Mouse (Mus musculus) ovary, postnatal 36 days (tissue): Measurements from ENCODE around the gene Ung.
A peak's percentile ranks its signal among the peaks of the same experiment; 100 is the strongest.

ENCODE experiments used
- DNase-seq: peaks from one replicate; pipeline ENCODE4 v3.0.0; 2022; ENCODE audit warnings: low spot score, mixed read lengths

Gene Ung

DNA sequence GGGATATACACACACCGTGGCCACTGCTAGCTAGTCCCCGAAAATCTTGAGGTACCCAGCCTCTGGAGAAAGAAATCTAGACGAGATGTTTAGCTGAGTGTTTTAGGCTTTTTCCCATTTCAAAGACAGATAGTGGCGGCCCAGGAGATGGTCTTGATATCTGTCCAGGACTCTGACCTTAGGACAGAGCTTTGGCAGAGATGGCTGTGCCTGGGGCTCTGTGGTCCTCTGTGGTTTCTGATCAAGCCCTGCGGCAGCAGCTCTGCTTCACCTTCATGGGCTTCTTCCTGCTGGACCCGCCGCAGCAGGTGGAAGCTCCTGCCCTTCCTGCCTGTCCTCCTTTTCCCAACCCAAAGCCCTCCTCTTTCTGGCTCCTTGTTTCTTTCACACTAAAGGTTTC, 40.2 kb downstream of the Ung start:
- no peak for DNase-seq

DNA sequence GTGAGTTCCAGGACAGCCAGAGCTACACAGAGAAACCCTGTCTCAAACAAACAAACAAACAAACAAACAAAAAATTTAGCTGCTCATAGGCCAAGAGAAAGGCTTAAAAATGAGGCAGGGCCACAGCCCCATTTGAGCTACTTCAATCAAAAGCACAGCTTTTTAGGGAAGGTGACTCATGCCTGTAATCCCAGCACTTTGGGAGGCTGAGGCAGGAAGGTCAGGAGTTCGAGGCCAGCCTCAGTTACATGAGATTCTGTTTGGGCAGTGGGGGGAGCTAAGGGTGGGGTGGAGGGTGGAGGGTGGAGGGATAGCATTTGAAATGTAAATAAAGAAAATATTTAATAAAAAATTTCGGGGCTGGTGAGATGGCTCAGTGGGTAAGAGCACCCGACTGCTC, 42.8 kb downstream of the Ung start:
- no peak for DNase-seq

DNA sequence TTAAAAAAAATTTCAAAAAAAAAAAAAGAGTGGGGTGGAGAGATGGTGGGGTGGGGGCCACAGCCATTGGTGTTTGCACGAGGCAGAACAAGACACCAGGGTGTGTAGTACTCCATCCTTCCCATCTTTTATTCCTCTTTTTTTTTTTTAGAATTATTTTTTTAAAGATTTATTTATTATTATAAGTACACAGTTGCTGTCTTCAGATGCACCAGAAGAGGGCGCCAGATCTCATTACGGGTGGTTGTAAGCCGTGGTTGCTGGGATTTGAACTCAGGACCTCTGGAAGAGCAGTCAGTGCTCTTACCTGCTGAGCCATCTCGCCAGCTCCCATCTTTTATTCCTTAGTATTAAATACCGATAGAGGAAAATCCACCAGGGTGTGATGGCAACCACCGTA, 43.3 kb downstream of the Ung start:
- no peak for DNase-seq

DNA sequence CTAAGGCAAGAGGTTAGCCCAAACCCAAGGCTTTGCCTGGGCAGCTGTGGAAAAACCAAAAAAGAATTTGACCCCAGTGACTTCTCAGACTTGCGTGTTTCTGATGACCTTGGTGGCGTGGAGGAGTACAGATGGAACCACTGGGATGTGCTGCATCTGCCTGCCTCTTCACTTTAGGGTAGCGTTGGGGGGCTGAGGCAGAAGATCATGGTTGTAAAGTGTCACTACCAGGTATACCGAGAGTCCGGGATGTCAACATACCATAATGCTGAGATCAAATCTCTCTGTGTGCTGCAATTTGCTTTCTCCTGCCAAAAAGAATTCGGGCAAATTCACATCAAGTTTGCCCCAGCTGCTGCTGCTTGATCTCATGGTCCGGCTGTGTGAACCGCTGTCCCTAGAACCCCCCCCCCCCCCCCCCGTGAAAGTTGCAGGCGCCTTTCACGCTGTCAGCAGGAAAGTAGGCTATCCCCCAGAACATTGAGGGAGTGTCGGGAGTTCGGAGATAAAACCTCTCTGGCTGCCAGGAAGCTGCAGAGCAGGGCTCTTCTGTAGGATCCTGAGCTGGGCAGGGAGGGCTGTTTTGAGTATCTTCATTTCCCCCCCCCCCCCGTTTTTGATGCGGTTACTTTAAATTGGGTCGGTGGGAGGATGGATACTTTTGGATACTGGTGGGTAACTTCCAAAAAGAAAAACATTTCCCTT, 43.8 kb downstream of the Ung start:
- no peak for DNase-seq

DNA sequence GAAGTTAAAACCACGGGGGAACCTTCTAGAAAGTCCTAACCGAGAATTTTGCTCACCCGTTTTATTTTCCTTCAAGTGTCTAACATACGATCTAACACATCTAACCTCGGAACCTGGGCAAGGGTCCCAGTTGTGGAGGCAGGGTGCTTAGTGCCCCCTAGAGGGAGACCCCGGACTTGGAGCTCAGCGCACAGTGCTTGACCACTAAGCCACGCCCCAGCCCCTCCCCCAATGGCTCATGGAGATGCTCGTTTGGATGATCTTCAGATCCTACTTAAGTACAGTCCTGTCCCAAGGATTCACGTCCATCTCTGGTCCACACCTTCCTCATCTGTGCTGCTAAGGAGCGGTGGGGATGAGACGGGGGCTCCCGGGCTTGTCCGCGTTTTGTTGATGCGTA, 44.5 kb downstream of the Ung start:
- peak; percentile 61 for DNase-seq

DNA sequence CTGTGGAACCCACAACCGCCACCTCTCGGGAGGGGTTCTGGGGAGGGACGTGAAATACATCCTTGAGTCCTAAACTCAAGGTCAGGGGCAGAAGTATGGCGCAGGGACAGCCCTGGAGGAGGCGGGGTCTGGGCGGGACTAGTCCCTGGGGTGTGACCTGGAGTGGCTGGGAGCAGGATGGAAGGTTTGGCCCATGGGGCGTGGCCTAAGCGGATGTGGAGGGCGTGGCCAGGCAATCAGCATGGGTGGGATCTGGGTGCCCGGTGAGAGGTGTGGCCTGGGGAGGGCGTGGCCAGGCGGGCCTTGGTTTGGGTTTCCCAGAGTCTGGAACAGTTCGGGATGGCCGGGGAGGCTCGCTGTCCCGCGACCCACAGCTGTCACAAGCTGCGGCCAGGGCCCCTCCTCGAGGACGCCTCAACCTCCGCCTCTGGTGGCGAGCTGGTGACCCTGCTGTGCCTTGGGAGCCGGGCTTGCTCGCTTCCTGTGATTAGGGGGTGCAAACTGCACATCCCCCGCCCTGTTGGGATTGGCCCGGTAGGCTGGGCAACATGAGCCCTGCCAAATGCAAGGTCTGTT, 45.5 kb downstream of the Ung start:
- DNase-seq: peak; percentile 98

DNA sequence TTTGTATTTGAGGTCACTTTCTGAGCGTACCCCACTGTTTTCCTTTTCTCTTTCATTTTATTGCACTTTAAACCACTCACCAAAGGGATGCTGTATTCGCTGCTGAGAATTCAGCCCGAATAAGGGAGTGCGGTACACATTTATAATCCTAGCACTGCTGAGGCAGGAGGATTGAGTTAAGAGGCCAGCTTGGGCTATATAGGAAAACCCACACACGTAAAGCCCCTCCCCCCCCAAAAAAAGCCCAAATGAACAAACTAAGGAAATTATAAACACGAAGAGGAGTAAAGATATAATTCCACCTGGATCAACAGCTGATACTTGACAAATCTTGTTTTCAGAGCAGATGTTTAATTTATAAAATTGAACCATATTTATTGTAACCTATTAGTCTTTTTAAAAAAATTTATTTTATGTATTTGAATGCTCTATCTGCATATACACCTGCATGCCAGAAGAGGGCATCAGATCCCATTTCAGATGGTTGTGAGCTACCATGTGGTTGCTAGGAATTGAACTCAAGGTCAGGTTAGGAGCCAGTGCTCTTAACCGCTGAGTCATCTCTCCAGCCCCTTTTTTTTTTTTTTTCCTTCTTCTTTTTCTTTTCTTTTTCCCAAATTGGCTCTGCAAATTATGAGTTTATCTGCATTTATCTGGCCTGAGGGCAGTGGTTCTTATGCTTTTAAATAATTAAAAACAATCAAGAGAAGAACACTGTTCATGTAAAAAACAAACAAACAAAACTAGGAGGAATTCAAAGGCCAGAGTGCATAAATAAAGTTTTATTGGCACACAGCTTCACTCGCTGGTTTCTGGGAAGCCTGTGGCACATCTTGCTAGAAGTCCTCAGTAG, 46.6 kb downstream of the Ung start:
- no peak for DNase-seq

DNA sequence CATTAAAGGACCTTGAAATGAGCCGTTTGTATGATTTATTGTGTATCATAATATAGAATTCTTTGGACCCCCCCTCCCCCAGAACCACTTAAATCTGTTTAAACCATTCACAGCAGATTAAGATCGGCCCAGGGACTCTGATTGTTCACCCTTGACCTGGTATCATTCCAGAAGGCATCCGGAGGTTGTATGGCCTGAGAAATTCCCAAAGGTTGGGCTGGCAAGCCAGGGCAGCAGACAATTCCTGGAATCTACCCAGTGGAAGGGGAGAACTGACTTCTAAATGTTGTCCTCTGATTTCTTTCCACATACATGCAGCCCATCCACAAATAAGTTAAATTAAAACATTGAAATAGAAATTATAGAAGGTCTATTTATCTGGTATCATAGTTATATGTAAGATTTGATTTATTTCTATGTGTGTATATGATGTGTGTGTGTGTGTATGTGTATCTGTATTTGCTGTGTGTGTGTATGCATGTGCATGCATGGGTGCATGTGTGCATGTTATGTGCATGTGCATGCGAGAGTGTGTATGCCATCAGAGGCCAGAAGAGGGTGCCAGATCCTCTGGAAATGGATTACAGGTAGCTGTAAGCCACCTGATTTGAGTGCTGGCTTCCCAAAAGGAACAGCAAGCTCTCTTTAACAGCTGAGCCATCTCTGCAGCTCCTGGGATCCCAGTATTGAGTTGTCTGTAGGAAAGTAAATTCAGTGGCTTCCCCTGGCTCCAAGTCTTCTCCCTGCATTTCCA, 48.0 kb downstream of the Ung start:
- no peak for DNase-seq

DNA sequence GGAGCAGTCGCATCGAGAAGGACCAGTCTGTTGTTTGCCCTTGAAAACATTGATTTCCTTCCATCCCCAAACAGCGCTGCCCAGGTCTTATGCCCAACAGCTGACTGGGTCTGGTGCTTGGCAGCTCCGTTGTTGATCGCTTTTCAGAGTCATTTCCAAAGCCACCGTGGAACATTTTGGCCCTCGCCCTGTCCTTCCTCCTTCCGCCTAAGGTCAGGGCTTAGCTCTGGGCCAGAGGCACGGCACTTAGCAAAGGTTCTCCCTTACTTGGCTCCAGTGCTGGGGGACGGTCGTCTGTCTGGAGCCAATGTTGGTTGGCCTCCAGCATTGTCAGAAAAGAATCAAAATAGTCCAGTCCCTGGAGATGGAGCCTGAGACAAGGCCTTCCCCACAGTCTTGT, 49.4 kb downstream of the Ung start:
- peak; percentile 56 for DNase-seq

DNA sequence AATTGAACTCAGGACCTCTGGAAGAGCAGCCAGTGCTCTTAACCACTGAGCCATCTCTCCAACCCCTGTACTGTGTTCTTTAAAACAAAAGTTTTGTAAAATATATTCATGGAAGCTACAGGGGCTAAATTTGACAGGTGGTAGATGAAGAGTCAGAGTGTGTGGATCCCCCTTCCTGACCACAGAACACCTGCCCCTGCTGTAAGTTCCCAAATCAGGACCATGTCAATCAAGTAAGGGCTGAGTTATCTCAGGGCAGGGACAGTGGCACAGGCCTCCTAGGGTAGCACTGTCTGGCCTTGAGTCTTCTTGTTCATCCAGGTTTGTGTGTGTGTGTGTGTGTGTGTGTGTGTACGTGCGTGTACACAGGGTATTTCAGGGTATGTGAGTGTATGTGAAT, 53.3 kb downstream of the Ung start:
- DNase-seq: no peak

DNA sequence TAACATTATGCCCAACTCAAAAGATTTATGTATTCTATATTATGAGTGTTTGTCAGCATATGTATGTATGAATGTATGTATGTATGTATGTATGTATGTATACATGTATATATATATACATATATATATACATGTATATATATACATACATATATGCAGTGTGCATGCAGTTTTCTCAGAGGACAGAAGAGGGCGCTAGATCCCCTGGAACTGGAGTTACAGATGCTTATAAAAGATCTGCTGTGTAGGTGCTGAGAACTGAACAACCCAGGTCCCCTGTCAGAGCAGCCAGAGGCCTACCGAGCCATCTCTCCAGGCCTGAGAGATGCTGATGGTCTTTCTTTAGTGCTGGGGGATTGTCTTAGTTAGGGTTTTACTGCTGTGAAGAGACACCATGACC, 56.9 kb downstream of the Ung start:
- DNase-seq: no peak
